Mouse (Mus musculus): ENCODE results near the gene Mt1.

DNA sequence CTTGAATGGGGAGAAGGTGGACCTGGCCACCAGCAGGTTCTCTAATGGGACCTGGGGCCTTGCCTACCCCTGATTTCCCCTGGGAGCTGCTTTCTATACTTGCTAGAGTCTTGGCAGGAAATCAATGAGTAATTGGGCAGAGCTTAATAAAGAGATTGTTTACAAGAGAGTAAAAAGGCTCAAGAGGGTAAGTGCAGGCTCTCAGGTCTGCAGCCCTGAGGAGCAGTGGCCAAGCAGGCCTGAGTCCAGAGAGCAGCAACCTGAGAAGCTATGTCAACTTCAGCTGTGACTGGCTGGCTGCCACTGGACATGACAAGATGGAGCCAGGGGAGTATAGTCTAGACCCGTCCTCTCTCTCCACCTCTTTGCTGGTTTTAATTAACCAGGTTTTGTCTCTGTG is 14.0 kb downstream of the Mt1 start:
- TF ChIP-seq CTCF (IDR thresholded peaks at IDR 0.05; ENCODE audit: low read depth) (no peak), EP300 (IDR thresholded peaks at IDR 0.05; ENCODE audit: low read depth) (no peak)
